Mouse (Mus musculus) heart, adult 2 months (tissue): ENCODE data around the gene Serpina3f.

Source experiments
- CTCF ChIP-seq: fragments of 200-600 bp; IDR thresholded peaks from 2 replicates; pipeline ENCODE4 v1.8.1; 2022; ENCODE audit warnings: antibody characterized with exemption, mild to moderate bottlenecking, moderate library complexity
- EP300 ChIP-seq: fragments of 200-500 bp; IDR thresholded peaks from 2 replicates; pipeline ENCODE4 v1.6.1; 2011; ENCODE audit warnings: low read depth, low read length, control low read depth; ENCODE audit not compliant: insufficient read depth
- POLR2A ChIP-seq: fragments of 200-500 bp; IDR thresholded peaks from 2 replicates; pipeline ENCODE4 v1.6.1; 2011; ENCODE audit warnings: mild to moderate bottlenecking, low read depth, low read length, control low read depth; ENCODE audit not compliant: insufficient read depth

GRCm38 (mm10) chr12:104209802-104210201, 4.5 kb upstream of the Serpina3f start:
- no peak for TF ChIP-seq CTCF
- TF ChIP-seq POLR2A = no peak
- TF ChIP-seq EP300 = no peak
